Mouse (Mus musculus): Measurements from ENCODE around the gene Magoh. TPM values are rescaled to one million over a fixed set of nuclear protein-coding genes. Genes with fewer than 3 reads are reported as not detected.

Magoh gene
- total RNA-seq, 2 experiments from 2014 or later: 46.4 to 52.0 TPM

- DNase-seq: no peak
- intact Hi-C loops (cut with DNase I): no loop called here
Measured at GRCm38 (mm10) chr4:107886371-107886770, 6.8 kb downstream of the Magoh start.

GRCm38 (mm10) chr4:107889385-107889730 lies 9.8 kb downstream of the Magoh start:
- no peak for DNase-seq
- intact Hi-C loops (cut with DNase I): no loop called here

- DNase-seq: peak; percentile 89 to 93
- intact Hi-C loops (cut with DNase I): no loop called here
Measured at GRCm38 (mm10) chr4:107889731-107890432, 10.3 kb downstream of the Magoh start, which contains the start of gene 0610037L13Rik. 0610037L13Rik (plus strand) TSS chr4:107889813.

- intact Hi-C loops (cut with DNase I): no loop called here
- peak in 1 of 2 experiments; percentile 11 for DNase-seq
Measured at GRCm38 (mm10) chr4:107892663-107893062, 13.1 kb downstream of the Magoh start.

- intact Hi-C loops (cut with DNase I): no loop called here
Measured at GRCm38 (mm10) chr4:107899211-107899927, 19.8 kb downstream of the Magoh start.

GRCm38 (mm10) chr4:107900206-107900605 lies 20.7 kb downstream of the Magoh start:
- no peak for DNase-seq
- intact Hi-C loops (cut with DNase I): no loop called here

More at GRCm38 (mm10) chr4:107899211-107899927, 19.8 kb downstream of the Magoh start:
- DNase-seq: no peak

GRCm38 (mm10) chr4:107904252-107904651 lies 24.7 kb downstream of the Magoh start:
- no peak for DNase-seq
- intact Hi-C loops (cut with DNase I): no loop called here

- DNase-seq: no peak
- intact Hi-C loops (cut with DNase I): no loop called here
Measured at GRCm38 (mm10) chr4:107906561-107906960, 27.0 kb downstream of the Magoh start.

- intact Hi-C loops (cut with DNase I): no loop called here
- no peak for DNase-seq
Measured at GRCm38 (mm10) chr4:107910020-107910419, 30.5 kb downstream of the Magoh start.

- DNase-seq: peak in 1 of 2 experiments; percentile 11
- intact Hi-C loops (cut with DNase I): loop anchor here (10.0 kb wide), 1 partner anchor 404 kb away; the partner anchor contains the start of gene Coa7
Measured at GRCm38 (mm10) chr4:107920336-107920735, 40.8 kb downstream of the Magoh start.

GRCm38 (mm10) chr4:107921152-107921695 lies 41.7 kb downstream of the Magoh start:
- intact Hi-C loops (cut with DNase I): loop anchor here (10.0 kb wide), 1 partner anchor 404 kb away; the partner anchor contains the start of gene Coa7
- peak; percentile 20 to 70 for DNase-seq

- intact Hi-C loops (cut with DNase I): loop anchor here (10.0 kb wide), 1 partner anchor 403 kb away; the partner anchor contains the start of gene Coa7
Measured at GRCm38 (mm10) chr4:107921952-107922351, 42.4 kb downstream of the Magoh start.

GRCm38 (mm10) chr4:107923145-107923802 lies 43.7 kb downstream of the Magoh start, which contains the start of gene Cpt2:
Cpt2 (minus strand) TSS chr4:107923610.
- DNase-seq: peak; percentile 96 to 98
- intact Hi-C loops (cut with DNase I): loop anchor here (10.0 kb wide), 1 partner anchor 402 kb away; the partner anchor contains the start of gene Coa7

More at GRCm38 (mm10) chr4:107921952-107922351, 42.4 kb downstream of the Magoh start:
- peak; percentile 24 to 39 for DNase-seq

GRCm38 (mm10) chr4:107923803-107924194 lies 44.2 kb downstream of the Magoh start:
- intact Hi-C loops (cut with DNase I): loop anchor here (10.0 kb wide), 1 partner anchor 401 kb away; the partner anchor contains the start of gene Coa7
- no peak for DNase-seq

- no peak for DNase-seq
- intact Hi-C loops (cut with DNase I): loop anchor here (10.0 kb wide), 1 partner anchor 397 kb away; the partner anchor contains the start of gene Coa7
Measured at GRCm38 (mm10) chr4:107928269-107928668, 48.7 kb downstream of the Magoh start.

GRCm38 (mm10) chr4:107928726-107929125 lies 49.2 kb downstream of the Magoh start:
- no peak for DNase-seq
- intact Hi-C loops (cut with DNase I): loop anchor here (10.0 kb wide), 1 partner anchor 396 kb away; the partner anchor contains the start of gene Coa7

GRCm38 (mm10) chr4:107931453-107931852 lies 51.9 kb downstream of the Magoh start:
- intact Hi-C loops (cut with DNase I): no loop called here
- no peak for DNase-seq

GRCm38 (mm10) chr4:107933239-107933638 lies 53.7 kb downstream of the Magoh start:
- DNase-seq: peak in 1 of 2 experiments; percentile 16

GRCm38 (mm10) chr4:107935254-107935653 lies 55.7 kb downstream of the Magoh start:
- no peak for DNase-seq

More at GRCm38 (mm10) chr4:107933239-107933638, 53.7 kb downstream of the Magoh start:
- intact Hi-C loops (cut with DNase I): no loop called here

More at GRCm38 (mm10) chr4:107935254-107935653, 55.7 kb downstream of the Magoh start:
- intact Hi-C loops (cut with DNase I): no loop called here
